Mouse (Mus musculus) heart, embryonic 14.5 days (tissue): Measurements from ENCODE around the gene Mif. TPM values are rescaled to one million over a fixed set of nuclear protein-coding genes. Genes with fewer than 3 reads are reported as not detected.
A peak's percentile ranks its signal among the peaks of the same experiment; 100 is the strongest.
"Not testable (repeated sequence)": the region's sequence is repeated elsewhere in the genome, so short reads cannot be mapped to it uniquely, and the experiment has no call there.

Experiments used
- ATAC-seq: fragments of 200-750 bp; cut with Nextera tagmentation; 2 replicates; pipeline ENCODE4 v1.8.0; 2017; ENCODE audit warnings: low read depth, moderate TSS enrichment; ENCODE audit not compliant: insufficient number of reproducible peaks, insufficient read depth, low FRiP score
- H3K27ac ChIP-seq, 2 experiments: fragments of 200-500 bp in 1 of 2; fragments of 300-500 bp in 1 of 2; sonication (generic) in 1 of 2; replicated peaks in 1 of 2; 2 replicates each; pipeline ENCODE4 v1.5.1; 2012 to 2014; ENCODE audit warnings: low read depth in 2 of 2, low read length in 2 of 2, control low read depth in 1 of 2, mild to moderate bottlenecking in 1 of 2, mixed read lengths in 1 of 2; ENCODE audit not compliant: control insufficient read depth in 1 of 2, insufficient read depth in 1 of 2
- H3K27me3 ChIP-seq: fragments of 300-500 bp; sonication (generic); 2 replicates; pipeline ENCODE4 v1.6.1; 2014; ENCODE audit warnings: mild to moderate bottlenecking, low read length, control low read depth; ENCODE audit not compliant: control insufficient read depth, insufficient read depth
- H3K36me3 ChIP-seq: fragments of 300-500 bp; sonication (generic); 2 replicates; pipeline ENCODE4 v1.6.1; 2014; ENCODE audit warnings: mild to moderate bottlenecking, control low read depth, low read length, mixed read lengths; ENCODE audit not compliant: control insufficient read depth, insufficient read depth
- H3K4me1 ChIP-seq, 2 experiments: fragments of 200-500 bp in 1 of 2; fragments of 300-500 bp in 1 of 2; sonication (generic) in 1 of 2; 2 replicates each; pipeline ENCODE4 v1.6.1; 2012 to 2014; ENCODE audit warnings: low read length in 2 of 2, control low read depth in 1 of 2, mixed read lengths in 1 of 2; ENCODE audit not compliant: control insufficient read depth in 2 of 2, insufficient read depth in 2 of 2
- H3K4me2 ChIP-seq: fragments of 300-500 bp; sonication (generic); 2 replicates; pipeline ENCODE4 v1.6.1; 2014; ENCODE audit warnings: mild to moderate bottlenecking, low read length
- H3K4me3 ChIP-seq, 2 experiments: fragments of 200-500 bp in 1 of 2; fragments of 300-500 bp in 1 of 2; sonication (generic) in 1 of 2; 2 replicates each; pipeline ENCODE4 v1.5.1; 2012 to 2014; ENCODE audit warnings: low read length in 2 of 2, mild to moderate bottlenecking in 2 of 2, control low read depth in 1 of 2, low read depth in 1 of 2, moderate library complexity in 1 of 2; ENCODE audit not compliant: control insufficient read depth in 1 of 2, insufficient read depth in 1 of 2
- H3K9ac ChIP-seq: fragments of 300-500 bp; sonication (generic); 2 replicates; pipeline ENCODE4 v1.6.1; 2014; ENCODE audit warnings: mild to moderate bottlenecking, low read length
- H3K9me3 ChIP-seq: fragments of 300-500 bp; sonication (generic); 2 replicates; pipeline ENCODE4 v1.6.1; 2016; ENCODE audit warnings: low read length, control low read depth; ENCODE audit not compliant: control insufficient read depth
- WGBS: fragments of 180-500 bp; shearing (Covaris S2); extraction: QIAGEN DNeasy Blood & Tissue Kit; methylation state at CpG from one replicate; pipeline ENCODE4 v1.1.7; 2014; 5-methylcytosine and 5-hydroxymethylcytosine counted together
- polyA plus RNA-seq: library from polyadenylated mRNA; unstranded; fragments of >200 nt; fragmentation: Nextera tagmentation; extraction: Ambion mirVana; gene quantifications from 2 replicates; pipeline ENCODE4 v1.2.1, GENCODE M21; 2014

The Mif gene
- polyA plus RNA-seq, 1 experiment from 2014 or later, result 2,703 TPM

- H3K36me3 ChIP-seq, result 0 out of 2 replicates have a peak, but pooled peaks cover under 1% of the 10 kb centered on the region
- 4% methylated on average over 6 of the region's 6 CpGs for WGBS
- no peaks in the 10 kb centered on the region for H3K27me3 ChIP-seq
- no peak overlapping the region for H3K4me2 ChIP-seq
- no peaks in the 10 kb centered on the region for H3K4me1 ChIP-seq
- ATAC-seq, result no peak
- no peak overlapping the region for H3K4me3 ChIP-seq
- H3K9ac ChIP-seq, result no peak overlapping the region
- no peaks in the 10 kb centered on the region for H3K9me3 ChIP-seq
- H3K27ac ChIP-seq, result no peak overlapping the region
Measured at GRCm38 (mm10) chr10:75851076-75851475, 9.0 kb downstream of the Mif start.

- H3K4me3 ChIP-seq, result no peak overlapping the region
- WGBS, result 20% methylated on average over 3 of the region's 3 CpGs
Measured at GRCm38 (mm10) chr10:75848382-75848781, 11.7 kb downstream of the Mif start.

GRCm38 (mm10) chr10:75845306-75845930 is 14.6 kb downstream of the Mif start:
- Histone ChIP-seq H3K9ac (no peak overlapping the region), H3K27ac (no peak overlapping the region), H3K4me2 (no peak overlapping the region), H3K4me3 (no peak overlapping the region), H3K4me1 (no peaks in the 10 kb centered on the region), H3K27me3 (no peaks in the 10 kb centered on the region), H3K9me3 (no peaks in the 10 kb centered on the region), H3K36me3 (no peaks in the 10 kb centered on the region)
- ATAC-seq, result no peak
- WGBS, result 65% methylated on average over 6 of the region's 6 CpGs

More at GRCm38 (mm10) chr10:75848382-75848781, 11.7 kb downstream of the Mif start:
- H3K4me1 ChIP-seq, result no peaks in the 10 kb centered on the region
- no peak overlapping the region for H3K9ac ChIP-seq
- no peaks in the 10 kb centered on the region for H3K9me3 ChIP-seq
- H3K27ac ChIP-seq, result no peak overlapping the region
- no peaks in the 10 kb centered on the region for H3K27me3 ChIP-seq
- ATAC-seq, result no peak
- H3K4me2 ChIP-seq, result no peak overlapping the region
- H3K36me3 ChIP-seq, result no peaks in the 10 kb centered on the region

- Histone ChIP-seq H3K4me2 (no peak overlapping the region), H3K9me3 (no peaks in the 10 kb centered on the region), H3K4me1 (no peaks in the 10 kb centered on the region), H3K36me3 (no peaks in the 10 kb centered on the region), H3K27me3 (no peaks in the 10 kb centered on the region), H3K27ac (no peak overlapping the region), H3K9ac (no peak overlapping the region), H3K4me3 (no peak overlapping the region)
- no peak for ATAC-seq
- WGBS, result 27% methylated on average over 1 of the region's 1 CpGs
Measured at GRCm38 (mm10) chr10:75844800-75845199, 15.2 kb downstream of the Mif start.

GRCm38 (mm10) chr10:75843898-75844297 is 16.1 kb downstream of the Mif start:
- H3K9me3 ChIP-seq, H3K4me1 ChIP-seq: not testable (repeated sequence)

GRCm38 (mm10) chr10:75839092-75839491 is 20.9 kb downstream of the Mif start:
- no peak for ATAC-seq
- Histone ChIP-seq H3K4me1 (peaks cover 10 to 31% of the 10 kb centered on the region in 2 experiments), H3K27me3 (no peaks in the 10 kb centered on the region), H3K4me3 (no peak overlapping the region), H3K27ac (no peak overlapping the region), H3K9me3 (no peaks in the 10 kb centered on the region), H3K9ac (no peak overlapping the region), H3K4me2 (no peak overlapping the region), H3K36me3 (no peaks in the 10 kb centered on the region)
- 83% methylated on average over 10 of the region's 10 CpGs for WGBS

More at GRCm38 (mm10) chr10:75843898-75844297, 16.1 kb downstream of the Mif start:
- not testable (repeated sequence) for H3K4me3 ChIP-seq, ATAC-seq, H3K9ac ChIP-seq, H3K27me3 ChIP-seq, H3K27ac ChIP-seq, H3K4me2 ChIP-seq, H3K36me3 ChIP-seq
- WGBS, result 81% methylated on average over 6 of the region's 6 CpGs

GRCm38 (mm10) chr10:75837248-75837759 is 22.7 kb downstream of the Mif start, which contains the start of gene Gstt2:
Gene Gstt2 (minus strand): TSS chr10:75837424.
- Histone ChIP-seq H3K4me3 (peak within 1 kb of the TSS; percentile 53 to 58), H3K4me2 (peak within 1 kb of the TSS; percentile 70), H3K27me3 (peaks cover 7% of the 10 kb centered on the region; the same call in 1 of the 2 replicates), H3K9ac (peak within 1 kb of the TSS; percentile 74), H3K36me3 (no peaks in the 10 kb centered on the region), H3K4me1 (peaks cover 15 to 31% of the 10 kb centered on the region in 2 experiments), H3K9me3 (no peaks in the 10 kb centered on the region), H3K27ac (peak within 1 kb of the TSS; percentile 68 to 86)
- peak; percentile 81 for ATAC-seq
- under 1% methylated on average over 21 of the region's 21 CpGs for WGBS
